Mouse (Mus musculus): ENCODE measurements at regions not wholly inside any gene's neighbourhood (a gene's known extent, or its start where the extent isn't known, plus 50 kb on each side); places are given as distances from the start of the nearest gene placed in this dataset.

GRCm38 (mm10) chr1:75680366-75680765 is 134.3 kb downstream of the Slc4a3 start:
- TF ChIP-seq CTCF (IDR thresholded peaks at IDR 0.05; ENCODE audit: low read depth), result no peak
- no peak for TF ChIP-seq EP300 (IDR thresholded peaks at IDR 0.05; ENCODE audit: low read depth)

Data from liver, postnatal 0 days (tissue).